Mouse (Mus musculus): ENCODE measurements at regions not wholly inside any gene's neighbourhood (a gene's known extent, or its start where the extent isn't known, plus 50 kb on each side); places are given as distances from the start of the nearest gene placed in this dataset.
A peak's percentile ranks its signal among the peaks of the same experiment; 100 is the strongest.

DNA sequence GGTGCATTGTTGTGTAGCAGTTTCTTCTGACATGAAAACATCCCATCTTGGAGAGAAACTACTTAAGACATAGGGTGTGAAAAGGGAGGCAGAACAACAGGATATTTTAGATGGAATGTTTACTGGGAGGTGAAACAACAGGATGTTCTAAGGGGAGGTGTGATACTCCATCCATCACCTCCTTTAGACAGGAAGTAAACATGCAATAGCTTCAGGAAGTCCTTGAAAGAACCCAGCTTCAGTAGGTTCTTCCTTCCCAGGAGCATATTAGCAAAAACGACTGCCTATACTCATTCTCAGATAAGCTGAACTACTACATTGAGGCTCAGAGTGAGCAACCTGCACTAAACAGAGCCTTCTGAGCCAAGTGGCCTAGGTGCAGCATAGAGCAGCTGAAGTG lies 82.6 kb upstream of the Med14 start:
- Histone ChIP-seq H3K27ac (ENCODE audit: low read length) (no peak overlapping the region), H3K4me3 (replicated peaks; ENCODE audit: low read length) (no peak overlapping the region), H3K27me3 (ENCODE audit: control insufficient read depth, insufficient read depth, low read length) (no peaks in the 10 kb centered on the region; the same call in 1 of the 2 replicates), H3K36me3 (ENCODE audit: control insufficient read depth, insufficient read depth, low read length) (no peaks in the 10 kb centered on the region), H3K9ac (ENCODE audit: low read length) (no peak overlapping the region), H3K4me2 (ENCODE audit: low read depth, low read length) (no peak overlapping the region), H3K9me3 (replicated peaks; ENCODE audit: control insufficient read depth, low read length) (no peaks in the 10 kb centered on the region), H3K4me1 (ENCODE audit: control insufficient read depth, insufficient read depth, low read length) (no peaks in the 10 kb centered on the region)
- ATAC-seq (ENCODE audit: insufficient read depth, low FRiP score), result no peak
- WGBS, result 24% methylated on average over 1 of the region's 1 CpGs

DNA sequence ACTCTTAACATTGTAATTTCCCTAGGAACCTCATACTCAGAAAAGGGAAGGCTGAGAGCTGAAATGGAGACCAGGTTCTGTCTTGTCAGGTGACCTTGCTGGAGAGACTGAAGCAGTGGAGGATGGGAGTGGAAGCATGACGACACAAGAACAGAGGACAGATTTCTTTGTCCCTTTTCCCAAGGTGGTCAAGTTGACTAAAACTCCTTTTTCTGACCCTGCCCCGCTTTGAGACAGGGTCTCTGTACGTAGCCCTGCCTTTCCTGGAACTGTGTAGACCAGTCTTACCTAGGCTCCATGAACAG lies 79.1 kb upstream of the Med14 start:
- H3K4me1 ChIP-seq (ENCODE audit: control insufficient read depth, insufficient read depth, low read length), result 0 out of 2 replicates have a peak, but pooled peaks cover 3% of the 10 kb centered on the region
- no peaks in the 10 kb centered on the region; the same call in 1 of the 2 replicates for H3K27me3 ChIP-seq (ENCODE audit: control insufficient read depth, insufficient read depth, low read length)
- no peak overlapping the region; the same call in 1 of the 2 replicates for H3K27ac ChIP-seq (ENCODE audit: low read length)
- no peak overlapping the region for H3K4me2 ChIP-seq (ENCODE audit: low read depth, low read length)
- H3K9me3 ChIP-seq (replicated peaks; ENCODE audit: control insufficient read depth, low read length), result no peaks in the 10 kb centered on the region
- 77% methylated on average over 3 of the region's 3 CpGs for WGBS
- no peak overlapping the region for H3K4me3 ChIP-seq (replicated peaks; ENCODE audit: low read length)
- no peak for ATAC-seq (ENCODE audit: insufficient read depth, low FRiP score)
- peak overlapping the region; percentile 46; the same call in 1 of the 2 replicates for H3K9ac ChIP-seq (ENCODE audit: low read length)
- no peaks in the 10 kb centered on the region for H3K36me3 ChIP-seq (ENCODE audit: control insufficient read depth, insufficient read depth, low read length)

DNA sequence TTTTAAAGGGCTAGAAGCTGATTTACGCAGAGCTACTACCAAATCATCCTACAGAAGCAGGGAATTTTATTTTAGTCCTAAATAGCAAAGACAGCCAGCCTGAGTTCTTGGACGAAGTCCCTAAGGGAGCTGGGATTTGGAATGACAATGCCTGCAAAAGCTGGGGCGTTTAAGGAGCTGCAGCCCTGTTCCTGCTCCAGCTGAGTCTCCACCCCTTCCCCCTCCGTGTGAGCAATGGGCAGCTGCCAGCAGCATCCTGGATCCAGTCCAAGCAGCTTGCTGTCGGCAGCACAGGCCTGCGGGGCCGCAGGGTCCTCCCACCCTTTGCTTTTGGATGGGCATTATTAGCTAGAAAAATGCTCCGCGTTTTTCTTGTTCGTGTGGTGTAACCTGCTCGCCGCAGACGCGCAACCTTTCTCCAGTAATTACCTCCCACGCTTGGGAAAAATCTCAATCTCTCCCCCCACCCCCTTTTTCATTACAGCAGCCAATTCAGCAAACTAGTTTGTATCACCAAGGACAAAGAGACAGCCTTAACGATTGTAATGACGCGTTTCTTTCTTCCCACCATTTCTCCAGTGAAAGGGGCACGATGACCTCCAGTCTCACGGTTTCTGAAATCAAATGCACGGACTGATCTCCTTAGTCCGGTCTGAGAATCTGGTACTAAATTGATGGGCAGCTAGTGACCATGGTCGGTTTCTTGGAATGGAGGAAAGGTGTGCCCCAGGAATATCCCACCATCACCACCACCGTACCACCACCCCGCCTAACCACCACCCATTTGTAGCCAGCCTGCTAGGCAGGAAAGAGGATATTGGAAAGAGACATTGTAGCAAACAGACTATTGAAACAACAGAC lies 78.5 kb upstream of the Med14 start:
- ATAC-seq (ENCODE audit: insufficient read depth, low FRiP score), result peak; percentile 78; the same call in 1 of the 2 replicates
- no peaks in the 10 kb centered on the region for H3K36me3 ChIP-seq (ENCODE audit: control insufficient read depth, insufficient read depth, low read length)
- H3K4me2 ChIP-seq (ENCODE audit: low read depth, low read length), result peak overlapping the region; percentile 60
- 19% methylated on average over 25 of the region's 25 CpGs for WGBS
- H3K9ac ChIP-seq (ENCODE audit: low read length), result peak overlapping the region; percentile 46
- H3K27me3 ChIP-seq (ENCODE audit: control insufficient read depth, insufficient read depth, low read length), result no peaks in the 10 kb centered on the region; the same call in 1 of the 2 replicates
- peak overlapping the region; percentile 35 for H3K4me3 ChIP-seq (replicated peaks; ENCODE audit: low read length)
- no peaks in the 10 kb centered on the region for H3K9me3 ChIP-seq (replicated peaks; ENCODE audit: control insufficient read depth, low read length)
- H3K4me1 ChIP-seq (ENCODE audit: control insufficient read depth, insufficient read depth, low read length), result 0 out of 2 replicates have a peak, but pooled peaks cover 3% of the 10 kb centered on the region
- H3K27ac ChIP-seq (ENCODE audit: low read length), result peak overlapping the region; percentile 66

DNA sequence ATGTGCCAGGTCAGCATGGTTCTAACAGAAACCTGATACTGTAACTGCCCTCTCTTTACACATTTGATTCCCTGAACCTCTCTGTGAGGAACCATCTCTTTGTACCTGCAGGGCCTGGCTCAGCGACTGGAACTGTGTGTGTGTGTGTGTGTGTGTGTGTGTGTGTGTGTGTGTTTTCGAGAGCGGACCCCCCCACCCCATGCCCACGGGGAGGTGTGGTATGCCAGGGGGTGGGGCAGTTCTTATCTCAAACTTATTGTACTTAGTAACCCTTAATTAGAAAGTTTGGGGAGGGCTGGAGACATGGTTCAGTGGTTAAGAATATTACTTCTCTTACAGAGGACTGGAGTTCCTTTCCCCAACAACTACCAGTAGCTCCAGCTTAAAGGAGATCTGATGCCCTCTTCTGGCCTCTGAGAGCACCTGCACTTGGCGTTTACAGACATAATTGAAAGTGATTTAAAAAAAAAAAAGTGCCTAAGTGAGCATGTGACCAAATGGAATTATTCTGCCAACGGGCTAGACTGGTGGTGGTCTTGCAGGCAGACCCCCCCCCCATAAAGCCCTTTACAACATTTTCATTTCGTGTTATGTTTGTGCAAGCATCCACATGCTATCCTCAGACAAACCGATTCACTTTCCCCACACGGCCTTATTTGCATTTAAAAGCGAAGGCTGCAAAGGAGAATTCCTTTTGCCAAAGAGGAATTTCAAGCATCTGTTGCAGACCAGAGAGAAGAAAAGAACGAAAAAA lies 77.7 kb upstream of the Med14 start:
- H3K4me1 ChIP-seq (ENCODE audit: control insufficient read depth, insufficient read depth, low read length), result 0 out of 2 replicates have a peak, but pooled peaks cover 3% of the 10 kb centered on the region
- peak overlapping the region; percentile 46; the same call in 1 of the 2 replicates for H3K9ac ChIP-seq (ENCODE audit: low read length)

DNA sequence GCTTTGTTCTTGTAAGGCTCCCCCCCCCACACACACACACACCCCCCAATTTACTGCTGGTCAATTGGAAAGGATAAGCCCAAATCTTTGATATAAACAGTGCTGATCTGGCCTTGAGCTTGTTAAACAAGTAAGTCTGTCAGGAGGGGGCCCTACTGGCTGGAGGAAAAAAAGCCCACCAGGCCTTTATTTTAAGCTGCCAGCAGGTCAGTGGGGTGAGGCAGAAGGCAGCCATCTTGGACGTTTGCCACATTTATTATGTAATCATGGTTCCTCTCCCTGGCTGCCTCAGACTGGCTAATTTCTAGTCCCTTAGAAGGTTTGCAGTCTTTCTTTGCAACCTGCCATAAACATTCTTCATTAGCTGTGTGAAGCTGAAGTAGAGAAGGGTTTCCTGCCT lies 75.9 kb upstream of the Med14 start:
- H3K4me2 ChIP-seq (ENCODE audit: low read depth, low read length), result no peak overlapping the region
- ATAC-seq (ENCODE audit: insufficient read depth, low FRiP score), result no peak
- 21% methylated on average over 1 of the region's 1 CpGs for WGBS
- H3K4me1 ChIP-seq (ENCODE audit: control insufficient read depth, insufficient read depth, low read length), result 0 out of 2 replicates have a peak, but pooled peaks cover 3% of the 10 kb centered on the region
- H3K27ac ChIP-seq (ENCODE audit: low read length), result no peak overlapping the region
- no peaks in the 10 kb centered on the region for H3K9me3 ChIP-seq (replicated peaks; ENCODE audit: control insufficient read depth, low read length)
- H3K27me3 ChIP-seq (ENCODE audit: control insufficient read depth, insufficient read depth, low read length), result no peaks in the 10 kb centered on the region; the same call in 1 of the 2 replicates
- H3K9ac ChIP-seq (ENCODE audit: low read length), result no peak overlapping the region
- H3K36me3 ChIP-seq (ENCODE audit: control insufficient read depth, insufficient read depth, low read length), result no peaks in the 10 kb centered on the region
- H3K4me3 ChIP-seq (replicated peaks; ENCODE audit: low read length), result no peak overlapping the region

More for the DNA sequence above, 77.7 kb upstream of the Med14 start:
- Histone ChIP-seq H3K27me3 (ENCODE audit: control insufficient read depth, insufficient read depth, low read length) (no peaks in the 10 kb centered on the region; the same call in 1 of the 2 replicates), H3K27ac (ENCODE audit: low read length) (peak overlapping the region; percentile 66), H3K9me3 (replicated peaks; ENCODE audit: control insufficient read depth, low read length) (no peaks in the 10 kb centered on the region), H3K4me2 (ENCODE audit: low read depth, low read length) (peak overlapping the region; percentile 60), H3K36me3 (ENCODE audit: control insufficient read depth, insufficient read depth, low read length) (no peaks in the 10 kb centered on the region), H3K4me3 (replicated peaks; ENCODE audit: low read length) (peak overlapping the region; percentile 35)
- WGBS, result 24% methylated on average over 11 of the region's 11 CpGs
- peak; percentile 47; the same call in 1 of the 2 replicates for ATAC-seq (ENCODE audit: insufficient read depth, low FRiP score)

DNA sequence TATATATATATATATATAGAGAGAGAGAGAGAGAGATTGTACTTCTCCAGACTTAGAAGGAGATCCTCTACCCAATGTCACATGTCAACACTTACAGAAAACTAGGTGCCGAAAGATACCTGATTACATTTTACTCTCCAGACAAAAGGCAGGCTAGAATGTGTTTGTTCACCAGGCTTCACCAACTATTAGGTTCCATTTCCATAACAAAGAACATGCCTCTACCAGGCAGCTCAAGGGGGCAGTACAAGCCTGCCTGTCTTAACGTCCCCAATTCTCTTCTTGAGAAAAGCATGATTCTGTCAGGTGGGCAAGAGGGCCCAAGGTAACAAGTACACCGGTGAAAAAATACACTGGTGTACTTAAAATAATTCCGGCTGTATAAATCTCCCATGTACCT lies 72.8 kb upstream of the Med14 start:
- Histone ChIP-seq H3K9me3 (replicated peaks; ENCODE audit: control insufficient read depth, low read length) (no peaks in the 10 kb centered on the region), H3K27me3 (ENCODE audit: control insufficient read depth, insufficient read depth, low read length) (no peaks in the 10 kb centered on the region; the same call in 1 of the 2 replicates), H3K4me2 (ENCODE audit: low read depth, low read length) (no peak overlapping the region), H3K36me3 (ENCODE audit: control insufficient read depth, insufficient read depth, low read length) (no peaks in the 10 kb centered on the region), H3K4me1 (ENCODE audit: control insufficient read depth, insufficient read depth, low read length) (0 out of 2 replicates have a peak, but pooled peaks cover 3% of the 10 kb centered on the region), H3K4me3 (replicated peaks; ENCODE audit: low read length) (no peak overlapping the region), H3K27ac (ENCODE audit: low read length) (no peak overlapping the region), H3K9ac (ENCODE audit: low read length) (no peak overlapping the region)
- ATAC-seq (ENCODE audit: insufficient read depth, low FRiP score), result no peak
- WGBS, result 68% methylated on average over 4 of the region's 4 CpGs

DNA sequence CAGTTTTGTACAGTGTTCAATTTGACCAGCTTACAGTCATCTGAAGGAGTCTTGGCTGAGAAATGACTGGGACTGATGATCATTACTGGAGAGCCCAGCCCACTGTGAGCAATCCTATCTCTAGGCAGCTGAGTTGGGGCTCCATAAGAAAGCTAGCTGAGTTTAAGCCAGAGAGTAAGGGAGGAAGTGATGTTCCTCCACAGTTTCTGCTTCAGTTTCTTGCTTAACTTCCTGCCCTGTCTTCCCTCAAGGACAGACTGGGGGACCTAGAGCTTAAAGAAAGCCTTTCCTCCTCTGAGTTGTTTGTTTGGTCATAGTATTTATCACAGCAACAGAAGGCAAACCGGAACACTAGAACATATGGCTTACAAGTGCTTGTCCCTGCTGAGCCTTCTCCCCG lies 70.8 kb upstream of the Med14 start:
- no peak for ATAC-seq (ENCODE audit: insufficient read depth, low FRiP score)
- H3K36me3 ChIP-seq (ENCODE audit: control insufficient read depth, insufficient read depth, low read length), result no peaks in the 10 kb centered on the region
- H3K9me3 ChIP-seq (replicated peaks; ENCODE audit: control insufficient read depth, low read length), result no peaks in the 10 kb centered on the region
- WGBS, result 88% methylated on average over 2 of the region's 2 CpGs
- H3K9ac ChIP-seq (ENCODE audit: low read length), result no peak overlapping the region
- H3K4me2 ChIP-seq (ENCODE audit: low read depth, low read length), result no peak overlapping the region
- 0 out of 2 replicates have a peak, but pooled peaks cover 3% of the 10 kb centered on the region for H3K4me1 ChIP-seq (ENCODE audit: control insufficient read depth, insufficient read depth, low read length)
- H3K27me3 ChIP-seq (ENCODE audit: control insufficient read depth, insufficient read depth, low read length), result no peaks in the 10 kb centered on the region
- no peak overlapping the region for H3K4me3 ChIP-seq (replicated peaks; ENCODE audit: low read length)
- no peak overlapping the region for H3K27ac ChIP-seq (ENCODE audit: low read length)

DNA sequence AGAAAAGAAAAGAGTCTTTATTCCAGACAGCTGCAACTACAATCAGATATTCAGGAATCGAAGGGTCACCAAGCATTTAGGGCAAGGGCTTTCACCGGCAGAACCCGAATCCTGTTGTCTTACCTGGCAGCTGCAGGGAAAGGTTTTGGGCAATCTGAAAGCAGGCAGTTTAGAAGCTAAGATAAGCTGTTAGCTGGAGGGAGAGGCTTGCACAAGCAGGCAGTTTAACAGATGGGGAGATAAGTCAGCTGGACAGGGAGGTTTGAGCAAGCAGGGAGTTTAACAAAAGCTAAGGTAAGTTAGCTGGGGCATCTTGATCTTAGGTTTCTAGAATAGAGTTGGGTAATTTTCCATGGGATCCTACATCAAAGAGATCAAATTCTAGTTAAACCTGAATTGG lies 67.3 kb upstream of the Med14 start:
- no peaks in the 10 kb centered on the region for H3K9me3 ChIP-seq (replicated peaks; ENCODE audit: control insufficient read depth, low read length)
- ATAC-seq (ENCODE audit: insufficient read depth, low FRiP score), result no peak
- H3K9ac ChIP-seq (ENCODE audit: low read length), result no peak overlapping the region
- no peaks in the 10 kb centered on the region for H3K27me3 ChIP-seq (ENCODE audit: control insufficient read depth, insufficient read depth, low read length)
- no peak overlapping the region for H3K4me2 ChIP-seq (ENCODE audit: low read depth, low read length)
- no peaks in the 10 kb centered on the region for H3K36me3 ChIP-seq (ENCODE audit: control insufficient read depth, insufficient read depth, low read length)
- H3K27ac ChIP-seq (ENCODE audit: low read length), result no peak overlapping the region
- 56% methylated on average over 3 of the region's 3 CpGs for WGBS
- H3K4me3 ChIP-seq (replicated peaks; ENCODE audit: low read length), result no peak overlapping the region
- H3K4me1 ChIP-seq (ENCODE audit: control insufficient read depth, insufficient read depth, low read length), result no peaks in the 10 kb centered on the region
